Mouse (Mus musculus): ENCODE measurements around the gene Irf2bp2.
"Not testable (repeated sequence)": the region's sequence is repeated elsewhere in the genome, so short reads cannot be mapped to it uniquely, and the experiment has no call there.

The Irf2bp2 gene

DNA sequence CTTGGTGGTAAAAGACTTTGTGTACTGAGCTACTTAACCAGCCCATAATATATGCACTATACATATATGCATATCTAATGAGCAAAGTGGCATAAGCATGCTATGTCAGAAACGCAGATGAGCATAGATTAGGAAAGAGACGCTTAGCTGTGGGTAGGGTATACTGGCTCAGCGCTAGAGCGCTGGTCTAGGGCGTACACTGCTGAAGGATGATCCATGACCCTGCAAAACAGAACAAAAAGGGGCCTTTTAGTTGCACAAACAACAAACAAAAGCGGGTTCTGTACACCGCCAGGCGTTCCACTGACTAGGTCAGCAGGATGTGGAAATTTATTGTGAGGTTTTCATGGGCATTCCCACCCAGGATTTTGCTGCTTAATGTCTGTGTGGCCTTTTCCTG, 8.9 kb upstream of the Irf2bp2 start:
- DNase-seq (ENCODE audit: low read depth): no peak

- DNase-seq (ENCODE audit: low read depth): no peak
Measured at GRCm38 (mm10) chr8:126601325-126601724, 7.5 kb upstream of the Irf2bp2 start.

DNA sequence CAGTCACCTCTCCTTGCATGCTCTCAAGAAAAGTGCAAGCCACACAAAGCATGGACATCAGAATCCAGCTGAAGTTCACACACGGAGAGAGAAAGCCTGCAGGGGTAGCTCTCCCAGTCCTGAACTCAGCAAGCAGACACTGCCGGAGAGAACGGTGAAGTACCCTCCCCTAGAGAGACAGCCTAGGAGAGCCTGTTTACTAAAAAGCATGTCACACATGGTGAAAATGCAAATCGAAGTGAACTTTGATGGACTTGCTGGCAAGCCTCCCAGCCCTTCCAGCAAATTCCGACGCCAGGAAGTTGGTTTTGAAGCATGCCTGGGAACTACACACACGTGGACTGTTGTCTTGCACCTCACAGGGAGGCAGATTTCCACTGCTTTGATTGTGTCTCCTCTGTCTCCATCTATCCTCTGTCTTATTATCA, 7.0 kb upstream of the Irf2bp2 start:
- DNase-seq (ENCODE audit: low read depth): no peak

GRCm38 (mm10) chr8:126600388-126600787, 6.6 kb upstream of the Irf2bp2 start:
- DNase-seq (ENCODE audit: low read depth): not testable (repeated sequence)

DNA sequence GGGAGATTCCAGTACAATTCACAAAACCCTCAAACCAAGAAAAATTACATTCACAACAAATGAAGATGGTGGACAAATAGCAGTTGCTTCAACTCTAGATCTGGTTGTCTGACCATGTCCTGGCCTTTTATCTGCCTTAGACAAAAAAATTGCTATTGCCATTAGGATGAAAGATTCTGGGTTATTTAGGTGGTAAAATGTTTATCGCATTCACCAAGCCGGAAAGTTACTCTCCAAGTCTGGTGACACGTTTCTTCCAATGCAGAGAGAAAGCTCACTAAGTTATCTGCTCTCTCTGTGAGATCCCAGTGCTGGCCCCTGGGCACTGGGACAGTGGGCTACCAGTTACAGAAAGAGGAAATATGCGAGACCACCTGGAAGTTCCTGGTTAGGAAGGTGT, 5.5 kb upstream of the Irf2bp2 start:
- no peak for DNase-seq (ENCODE audit: low read depth)

DNA sequence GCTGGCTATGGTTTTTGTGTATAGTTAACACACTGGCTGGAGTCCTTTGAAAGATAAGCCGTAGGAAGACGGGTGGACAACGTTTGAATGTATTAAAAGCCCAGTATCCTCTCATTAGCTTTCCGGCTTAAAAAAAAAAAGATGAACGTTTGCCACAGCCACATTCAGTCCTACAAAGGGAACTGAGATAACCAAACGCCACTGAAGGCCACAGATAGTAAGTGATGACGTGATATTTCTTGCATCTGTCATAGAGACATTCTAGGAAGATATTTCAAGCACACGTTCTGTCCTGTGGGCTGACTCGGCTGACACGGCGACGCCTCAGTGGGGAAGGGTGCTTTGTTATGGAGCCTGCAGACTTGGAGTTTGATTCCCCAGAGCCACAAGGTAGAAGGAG, 4.4 kb upstream of the Irf2bp2 start:
- DNase-seq (ENCODE audit: low read depth): no peak

DNA sequence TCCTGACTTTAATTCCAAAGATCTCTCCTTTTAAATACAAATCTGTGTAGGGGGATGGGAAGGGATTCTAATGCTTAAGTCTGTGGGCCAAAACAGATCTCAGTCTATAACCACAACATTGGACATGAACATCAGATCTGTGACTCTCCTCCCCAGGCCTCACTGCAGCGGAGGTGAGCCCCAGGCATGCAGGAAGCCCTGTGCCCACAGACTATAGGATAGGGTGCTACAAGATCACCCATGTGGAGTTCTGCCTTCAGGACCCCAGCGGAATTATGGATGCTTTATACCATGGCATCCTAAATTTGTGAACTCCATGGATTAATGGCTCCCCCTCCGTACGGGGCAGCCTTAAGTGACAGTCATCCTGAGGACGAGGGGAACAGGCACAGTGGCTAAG, 2.9 kb upstream of the Irf2bp2 start:
- DNase-seq (ENCODE audit: low read depth): no peak

GRCm38 (mm10) chr8:126596097-126596634, 2.4 kb upstream of the Irf2bp2 start:
- DNase-seq (ENCODE audit: low read depth): peak; percentile 89

GRCm38 (mm10) chr8:126595204-126596061, 1.6 kb upstream of the Irf2bp2 start:
- DNase-seq (ENCODE audit: low read depth): peak; percentile 86

DNA sequence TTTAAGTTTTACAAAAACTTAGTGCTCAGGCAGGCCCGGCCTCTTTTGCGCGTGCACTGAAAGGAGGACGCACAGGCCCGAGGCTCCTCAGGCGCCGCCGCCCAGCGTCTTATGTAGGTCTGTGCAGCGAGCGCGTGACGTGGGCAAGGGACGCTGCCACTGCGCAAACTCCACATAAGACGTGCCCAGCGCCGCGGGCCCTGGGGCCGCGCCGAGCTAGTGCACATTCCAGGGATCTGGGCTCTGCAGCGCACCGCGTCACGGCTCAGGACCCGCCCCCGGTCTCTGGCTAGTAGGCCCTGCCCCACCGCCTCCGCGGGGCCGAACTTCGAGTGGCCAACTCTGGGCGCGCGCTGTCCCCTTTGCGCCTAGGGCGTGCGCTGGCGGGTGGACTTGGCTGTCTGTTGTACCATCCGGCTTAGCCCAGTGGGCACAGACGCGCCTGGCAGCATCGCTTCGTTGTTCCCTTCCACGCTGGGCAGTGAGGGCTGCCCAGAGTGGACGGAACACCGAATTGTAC, 755 bp upstream of the Irf2bp2 start:
- DNase-seq (ENCODE audit: low read depth): peak; percentile 97

GRCm38 (mm10) chr8:126592771-126593571, 815 bp downstream of the Irf2bp2 start:
- DNase-seq (ENCODE audit: low read depth): peak; percentile 71

GRCm38 (mm10) chr8:126592381-126592770, 1.4 kb downstream of the Irf2bp2 start:
- DNase-seq (ENCODE audit: low read depth): peak; percentile 65

DNA sequence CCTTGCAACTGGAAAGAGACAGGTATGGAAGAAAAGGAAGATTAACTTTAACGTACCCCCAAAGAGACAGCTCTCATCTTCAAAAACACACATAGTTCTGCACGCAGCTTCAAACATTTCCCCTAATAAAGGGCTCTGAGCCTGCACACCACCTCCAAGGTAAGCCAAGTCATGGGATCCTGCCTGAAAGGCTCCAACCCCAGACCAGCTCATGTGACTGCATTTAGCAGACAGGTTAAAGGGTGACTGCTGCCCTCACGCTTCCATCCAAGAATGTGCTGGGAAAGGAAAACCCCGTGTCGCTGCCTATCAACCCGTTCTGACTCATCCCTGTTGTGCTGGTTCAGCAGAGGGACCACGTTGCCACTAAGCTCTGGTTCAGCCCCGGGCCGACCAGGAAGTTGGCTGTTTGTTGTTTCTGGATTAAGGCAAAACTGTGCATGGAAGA, 1.9 kb downstream of the Irf2bp2 start:
- peak; percentile 73 for DNase-seq (ENCODE audit: low read depth)

DNA sequence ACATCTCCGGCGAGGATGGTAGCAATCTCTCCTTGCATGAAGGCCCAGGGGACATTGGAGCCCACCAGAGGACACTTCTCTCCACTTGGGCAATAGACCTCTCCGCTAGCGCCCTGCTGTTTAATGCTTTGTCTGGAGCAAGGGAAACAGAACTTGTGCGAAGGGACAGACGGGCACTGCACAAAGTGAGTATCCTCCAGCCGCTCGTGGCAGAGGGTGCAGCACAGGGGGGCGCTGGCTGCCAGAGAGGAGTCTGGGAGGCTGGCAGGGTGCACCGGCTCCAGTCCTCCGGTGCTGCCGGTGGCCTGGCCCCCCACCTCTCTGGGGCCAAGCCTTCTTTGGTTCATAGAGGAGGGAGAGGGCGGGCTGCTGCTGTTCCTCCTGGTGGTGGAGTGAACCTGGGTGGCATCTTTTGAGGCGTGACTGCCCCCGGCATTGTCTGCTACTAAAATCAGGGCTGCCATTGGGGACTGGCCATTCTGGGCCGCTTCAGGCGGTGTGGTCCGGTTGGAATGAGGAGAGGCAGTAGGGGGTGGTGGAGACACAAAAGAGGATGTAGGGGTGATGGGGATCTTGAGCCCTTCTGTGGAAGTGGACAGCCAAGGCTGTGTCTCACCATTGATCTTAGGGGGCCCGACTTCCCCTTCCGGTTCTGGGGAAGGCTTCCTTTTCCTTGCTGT, 2.5 kb downstream of the Irf2bp2 start:
- DNase-seq (ENCODE audit: low read depth): peak; percentile 66

GRCm38 (mm10) chr8:126590599-126590998, 3.2 kb downstream of the Irf2bp2 start:
- no peak for DNase-seq (ENCODE audit: low read depth)

DNA sequence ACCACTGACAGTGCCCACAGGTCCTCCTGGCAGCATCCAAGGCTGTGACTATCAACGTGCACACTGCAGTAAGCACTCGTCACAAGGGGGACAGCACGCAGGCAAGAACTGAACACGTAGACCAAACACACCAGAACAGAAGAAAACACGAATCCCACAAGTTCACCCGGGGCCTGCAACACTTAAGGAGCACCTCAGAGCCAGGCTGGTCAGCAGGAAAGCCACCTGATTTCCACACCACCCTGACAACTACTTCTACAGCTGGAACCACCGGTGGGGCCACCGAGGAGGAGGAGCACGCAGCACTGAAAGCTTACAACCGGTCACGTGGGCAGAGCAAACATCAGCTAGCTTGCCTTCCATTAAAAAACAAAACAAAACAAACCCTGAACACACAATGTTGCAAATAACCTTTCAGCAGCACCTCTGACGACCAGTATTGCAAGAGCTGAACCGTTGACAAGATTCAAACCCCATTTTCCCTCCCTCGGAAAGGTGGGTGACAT, 3.7 kb downstream of the Irf2bp2 start:
- DNase-seq (ENCODE audit: low read depth): peak; percentile 82

DNA sequence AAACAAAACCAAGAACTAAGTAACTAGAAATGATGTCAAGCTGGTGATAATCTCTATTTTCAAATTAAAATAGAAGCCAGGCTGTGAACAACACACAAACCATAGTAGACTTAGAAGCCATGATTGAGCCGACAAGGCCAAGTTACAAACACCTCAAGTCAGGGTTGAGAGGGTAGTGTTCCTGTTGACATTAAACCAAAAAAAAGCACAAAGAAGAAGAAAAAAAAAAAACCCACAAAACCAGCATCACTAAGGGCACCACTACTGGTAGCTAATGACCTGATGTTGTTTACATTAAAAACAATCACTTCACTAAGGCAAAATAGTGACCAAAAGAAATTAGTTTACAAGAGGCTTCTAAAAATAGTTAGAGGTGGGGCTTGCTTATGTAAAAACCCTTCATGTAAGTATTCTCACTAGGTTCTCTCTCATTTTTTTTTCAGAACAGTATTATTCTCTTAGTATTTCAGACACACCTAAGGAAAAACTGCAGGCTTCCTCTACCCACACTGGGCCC, 4.2 kb downstream of the Irf2bp2 start:
- no peak for DNase-seq (ENCODE audit: low read depth)

DNA sequence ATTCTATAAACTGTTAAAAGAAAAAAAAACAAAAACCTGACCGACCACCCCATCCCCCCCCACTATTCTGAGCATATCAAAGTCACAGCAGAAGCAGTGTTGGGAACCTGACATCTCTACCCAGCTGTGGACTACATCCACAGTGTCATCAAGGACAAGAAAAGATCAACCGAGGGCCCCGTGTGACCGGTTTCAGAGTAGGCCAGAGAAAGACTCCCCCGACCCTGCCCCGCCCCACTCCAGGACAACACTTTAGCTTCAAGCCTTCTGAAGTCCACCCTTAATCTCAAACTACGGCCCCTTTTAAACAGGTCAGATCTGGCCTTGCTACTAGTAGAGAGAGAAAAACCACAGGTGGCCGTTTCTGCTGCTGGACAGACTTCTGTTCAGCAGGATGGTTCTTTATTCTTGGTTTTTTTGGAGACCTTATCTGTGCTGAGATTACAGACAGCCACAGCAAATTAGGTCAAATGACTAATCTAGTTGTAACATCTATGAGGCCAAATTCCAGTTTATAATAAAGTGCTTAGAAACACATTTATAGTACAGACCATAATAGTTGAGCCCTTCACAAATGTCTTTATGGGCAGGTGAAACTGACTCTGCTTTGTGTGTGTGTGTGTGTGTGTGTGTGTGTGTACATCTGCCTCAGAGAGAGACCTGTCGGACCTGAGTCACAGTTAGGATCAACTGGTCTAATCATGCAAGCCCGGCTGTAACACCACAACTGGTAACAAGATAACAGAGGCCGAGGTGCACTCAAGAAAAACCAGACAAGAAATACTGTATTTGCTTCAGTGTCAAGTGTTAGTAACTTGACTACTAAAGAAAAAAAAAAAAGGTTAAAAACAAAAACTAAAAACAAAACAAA, 4.9 kb downstream of the Irf2bp2 start:
- DNase-seq (ENCODE audit: low read depth): peak; percentile 46

GRCm38 (mm10) chr8:126587836-126588503, 5.8 kb downstream of the Irf2bp2 start:
- no peak for DNase-seq (ENCODE audit: low read depth)

All from naive thymus-derived CD4-positive, alpha-beta T cell, adult 2 months (primary cell).